Mouse (Mus musculus) stomach, postnatal 0 days (tissue): ENCODE measurements at regions not wholly inside any gene's neighbourhood (a gene's known extent, or its start where the extent isn't known, plus 50 kb on each side); places are given as distances from the start of the nearest gene placed in this dataset.

Source experiments
- ATAC-seq: fragments of 200-750 bp; cut with Nextera tagmentation; 2 replicates; pipeline ENCODE4 v1.8.0; 2017; ENCODE audit not compliant: low FRiP score, low TSS enrichment
- DNase-seq: peaks from one replicate; pipeline ENCODE4 v3.0.0-alpha.2; 2016; ENCODE audit warnings: low spot score
- H3K27ac ChIP-seq: fragments of 300-500 bp; sonication (generic); replicated peaks from 2 replicates; pipeline ENCODE4 v1.5.1; 2014; ENCODE audit warnings: mild to moderate bottlenecking, control low read depth
- H3K27me3 ChIP-seq: fragments of 300-500 bp; sonication (generic); 2 replicates; pipeline ENCODE4 v1.6.1; 2014; ENCODE audit warnings: low read length; ENCODE audit not compliant: control insufficient read depth, insufficient read depth
- H3K36me3 ChIP-seq: fragments of 300-500 bp; sonication (generic); 2 replicates; pipeline ENCODE4 v1.6.1; 2014; ENCODE audit warnings: low read length, mixed read lengths; ENCODE audit not compliant: control insufficient read depth, insufficient read depth
- H3K4me1 ChIP-seq: fragments of 300-500 bp; sonication (generic); replicated peaks from 2 replicates; pipeline ENCODE4 v1.6.1; 2014; ENCODE audit warnings: antibody characterized with exemption; ENCODE audit not compliant: control insufficient read depth, insufficient read depth
- H3K4me2 ChIP-seq: fragments of 300-500 bp; sonication (generic); replicated peaks from 2 replicates; pipeline ENCODE4 v1.6.1; 2014; ENCODE audit warnings: low read depth, mild to moderate bottlenecking, control low read depth, moderate library complexity
- H3K4me3 ChIP-seq: fragments of 300-500 bp; sonication (generic); 2 replicates; pipeline ENCODE4 v1.5.1; 2014; ENCODE audit warnings: low read depth, low read length, control low read depth
- H3K9ac ChIP-seq: fragments of 300-500 bp; sonication (generic); 2 replicates; pipeline ENCODE4 v1.6.1; 2014; ENCODE audit warnings: mild to moderate bottlenecking, low read length, control low read depth, mixed read lengths
- H3K9me3 ChIP-seq: fragments of 300-500 bp; sonication (generic); 2 replicates; pipeline ENCODE4 v1.6.1; 2016; ENCODE audit warnings: low read length; ENCODE audit not compliant: control insufficient read depth
- CTCF ChIP-seq: IDR thresholded peaks from 2 replicates; pipeline ENCODE4 v1.5.1; 2016; ENCODE audit warnings: antibody characterized with exemption, low read depth, mild to moderate bottlenecking, moderate library complexity
- EP300 ChIP-seq: optimal IDR thresholded peaks from 2 replicates; pipeline ENCODE3; 2016; ENCODE audit warnings: antibody characterized with exemption
- WGBS: fragments of 180-500 bp; shearing (Covaris S2); extraction: QIAGEN DNeasy Blood & Tissue Kit; methylation state at CpG from one replicate; pipeline ENCODE4 v1.1.7; 2014; 5-methylcytosine and 5-hydroxymethylcytosine counted together

DNA sequence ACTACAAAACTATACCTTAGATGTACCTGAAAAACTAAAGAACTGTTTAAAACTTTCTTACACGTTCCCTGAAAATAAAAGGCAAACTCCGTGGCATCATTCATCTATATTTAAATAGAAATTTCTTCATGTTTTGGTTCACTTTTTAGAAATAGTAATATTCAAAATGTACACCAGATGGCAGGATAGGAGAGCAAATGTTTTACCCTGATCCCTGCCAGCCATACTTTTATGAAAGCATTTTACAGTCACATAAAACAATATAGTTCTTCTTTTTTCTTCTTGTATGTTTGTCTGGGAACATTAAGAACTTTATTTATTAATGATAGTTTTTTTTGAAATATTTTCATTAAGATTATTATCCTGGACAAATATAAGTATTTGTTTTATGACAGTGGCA lies 68.5 kb downstream of the 4921530L21Rik start:
- 45% methylated on average over 2 of the region's 2 CpGs for WGBS
- no peak for DNase-seq
- TF ChIP-seq EP300, result no peak
- peak; percentile 66 for TF ChIP-seq CTCF

GRCm38 (mm10) chr14:95956056-95956729 lies 75.1 kb downstream of the 4921530L21Rik start:
- ATAC-seq (no peak), DNase-seq (no peak)
- Histone ChIP-seq H3K4me2 (no peak overlapping the region), H3K27me3 (no peaks in the 10 kb centered on the region), H3K36me3 (no peaks in the 10 kb centered on the region), H3K9me3 (no peaks in the 10 kb centered on the region), H3K9ac (no peak overlapping the region), H3K4me3 (no peak overlapping the region), H3K4me1 (no peaks in the 10 kb centered on the region), H3K27ac (no peak overlapping the region)
- TF ChIP-seq CTCF (no peak), EP300 (no peak)
- WGBS, result 55% methylated on average over 7 of the region's 7 CpGs

More for the DNA sequence above, 68.5 kb downstream of the 4921530L21Rik start:
- H3K9me3 ChIP-seq, result no peaks in the 10 kb centered on the region
- H3K4me2 ChIP-seq, result no peak overlapping the region
- H3K9ac ChIP-seq, result no peak overlapping the region
- H3K27ac ChIP-seq, result no peak overlapping the region
- H3K27me3 ChIP-seq, result no peaks in the 10 kb centered on the region
- no peak for ATAC-seq
- no peaks in the 10 kb centered on the region for H3K4me1 ChIP-seq
- no peak overlapping the region for H3K4me3 ChIP-seq
- no peaks in the 10 kb centered on the region for H3K36me3 ChIP-seq

GRCm38 (mm10) chr14:95984021-95984420 lies 103.0 kb downstream of the 4921530L21Rik start:
- Histone ChIP-seq H3K4me2 (no peak overlapping the region), H3K27me3 (no peaks in the 10 kb centered on the region), H3K9me3 (no peaks in the 10 kb centered on the region), H3K4me1 (no peaks in the 10 kb centered on the region), H3K4me3 (no peak overlapping the region), H3K27ac (no peak overlapping the region), H3K9ac (no peak overlapping the region), H3K36me3 (no peaks in the 10 kb centered on the region)
- DNase-seq, result no peak
- WGBS, result 65% methylated on average over 2 of the region's 2 CpGs
- TF ChIP-seq EP300, result no peak
- TF ChIP-seq CTCF, result peak; percentile 57
- ATAC-seq, result no peak

DNA sequence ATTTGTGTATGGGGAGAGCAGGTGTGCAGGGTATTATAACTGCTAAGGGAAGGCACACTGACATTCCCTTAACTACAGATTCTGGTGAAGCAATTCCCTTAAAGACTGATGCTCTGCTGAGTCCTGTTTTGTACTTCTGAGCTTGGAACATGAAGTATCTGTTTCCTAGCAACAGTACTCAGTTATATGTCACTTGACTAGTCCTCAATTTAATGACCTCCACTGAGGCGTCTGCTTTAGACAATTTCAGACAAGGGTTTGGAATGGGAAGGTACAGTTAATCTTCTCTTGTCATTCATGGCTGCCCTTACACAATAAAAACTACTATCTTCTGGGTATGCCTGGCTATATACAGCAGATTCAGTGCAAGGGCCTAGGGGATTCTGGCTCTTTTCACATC lies 117.3 kb downstream of the 4921530L21Rik start:
- no peak for DNase-seq
- no peaks in the 10 kb centered on the region for H3K4me1 ChIP-seq
- no peak overlapping the region for H3K4me2 ChIP-seq
- WGBS, result 52% methylated on average over 1 of the region's 1 CpGs
- H3K4me3 ChIP-seq, result no peak overlapping the region
- H3K9ac ChIP-seq, result no peak overlapping the region
- no peak overlapping the region for H3K27ac ChIP-seq
- no peak for ATAC-seq
- H3K36me3 ChIP-seq, result no peaks in the 10 kb centered on the region
- TF ChIP-seq CTCF (no peak), EP300 (no peak)
- H3K27me3 ChIP-seq, result no peaks in the 10 kb centered on the region
- H3K9me3 ChIP-seq, result no peaks in the 10 kb centered on the region

GRCm38 (mm10) chr14:96021646-96022045 lies 140.6 kb downstream of the 4921530L21Rik start:
- no peak overlapping the region for H3K27ac ChIP-seq
- peak; percentile 83 for ATAC-seq
- TF ChIP-seq CTCF, result no peak
- H3K4me1 ChIP-seq, result no peaks in the 10 kb centered on the region
- H3K27me3 ChIP-seq, result no peaks in the 10 kb centered on the region
- DNase-seq, result no peak
- no peaks in the 10 kb centered on the region for H3K9me3 ChIP-seq
- H3K9ac ChIP-seq, result no peak overlapping the region
- no peak overlapping the region for H3K4me2 ChIP-seq
- H3K4me3 ChIP-seq, result no peak overlapping the region
- WGBS, result 56% methylated on average over 2 of the region's 2 CpGs
- no peaks in the 10 kb centered on the region for H3K36me3 ChIP-seq
